Mouse (Mus musculus) heart, embryonic 15.5 days (tissue): ENCODE results near the gene Yeats2. TPM values are rescaled to one million over a fixed set of nuclear protein-coding genes. Genes with fewer than 3 reads are reported as not detected.

Source experiments
- ATAC-seq: fragments of 200-750 bp; cut with Nextera tagmentation; replicated peaks from 2 replicates; pipeline ENCODE4 v1.8.0; 2017; ENCODE audit warnings: low read depth, moderate TSS enrichment; ENCODE audit not compliant: insufficient number of reproducible peaks, insufficient read depth, low FRiP score
- H3K27ac ChIP-seq: fragments of 300-500 bp; sonication (generic); 2 replicates; pipeline ENCODE4 v1.5.1; 2015; ENCODE audit warnings: mild to moderate bottlenecking, inconsistent platforms
- H3K27me3 ChIP-seq: fragments of 300-500 bp; sonication (generic); 2 replicates; pipeline ENCODE4 v1.6.1; 2015; ENCODE audit warnings: inconsistent platforms
- H3K36me3 ChIP-seq: fragments of 300-500 bp; sonication (generic); 2 replicates; pipeline ENCODE4 v1.6.1; 2015; ENCODE audit warnings: mild to moderate bottlenecking, inconsistent platforms
- H3K4me1 ChIP-seq: fragments of 300-500 bp; sonication (generic); replicated peaks from 2 replicates; pipeline ENCODE4 v1.6.1; 2015; ENCODE audit warnings: inconsistent platforms
- H3K4me2 ChIP-seq: fragments of 300-500 bp; sonication (generic); 2 replicates; pipeline ENCODE4 v1.6.1; 2015; ENCODE audit warnings: inconsistent platforms, mild to moderate bottlenecking, moderate library complexity
- H3K4me3 ChIP-seq: fragments of 300-500 bp; sonication (generic); 2 replicates; pipeline ENCODE4 v1.5.1; 2015; ENCODE audit warnings: mild to moderate bottlenecking, inconsistent platforms
- H3K9ac ChIP-seq: fragments of 300-500 bp; sonication (generic); 2 replicates; pipeline ENCODE4 v1.6.1; 2015; ENCODE audit warnings: mild to moderate bottlenecking, inconsistent platforms
- H3K9me3 ChIP-seq: fragments of 300-500 bp; sonication (generic); replicated peaks from 2 replicates; pipeline ENCODE4 v1.6.1; 2016; ENCODE audit warnings: inconsistent platforms
- WGBS: fragments of 180-500 bp; shearing (Covaris S2); methylation state at CpG from one replicate; pipeline ENCODE4 v1.1.7; 2015; ENCODE audit warnings: mixed read lengths; 5-methylcytosine and 5-hydroxymethylcytosine counted together
- polyA plus RNA-seq: library from polyadenylated mRNA; unstranded; fragments of >200 nt; fragmentation: Nextera tagmentation; extraction: Ambion mirVana; gene quantifications from 2 replicates; pipeline ENCODE4 v1.2.1, GENCODE M21; 2015

The Yeats2 gene
- polyA plus RNA-seq, 1 experiment from 2014 or later: 13.9 TPM

DNA sequence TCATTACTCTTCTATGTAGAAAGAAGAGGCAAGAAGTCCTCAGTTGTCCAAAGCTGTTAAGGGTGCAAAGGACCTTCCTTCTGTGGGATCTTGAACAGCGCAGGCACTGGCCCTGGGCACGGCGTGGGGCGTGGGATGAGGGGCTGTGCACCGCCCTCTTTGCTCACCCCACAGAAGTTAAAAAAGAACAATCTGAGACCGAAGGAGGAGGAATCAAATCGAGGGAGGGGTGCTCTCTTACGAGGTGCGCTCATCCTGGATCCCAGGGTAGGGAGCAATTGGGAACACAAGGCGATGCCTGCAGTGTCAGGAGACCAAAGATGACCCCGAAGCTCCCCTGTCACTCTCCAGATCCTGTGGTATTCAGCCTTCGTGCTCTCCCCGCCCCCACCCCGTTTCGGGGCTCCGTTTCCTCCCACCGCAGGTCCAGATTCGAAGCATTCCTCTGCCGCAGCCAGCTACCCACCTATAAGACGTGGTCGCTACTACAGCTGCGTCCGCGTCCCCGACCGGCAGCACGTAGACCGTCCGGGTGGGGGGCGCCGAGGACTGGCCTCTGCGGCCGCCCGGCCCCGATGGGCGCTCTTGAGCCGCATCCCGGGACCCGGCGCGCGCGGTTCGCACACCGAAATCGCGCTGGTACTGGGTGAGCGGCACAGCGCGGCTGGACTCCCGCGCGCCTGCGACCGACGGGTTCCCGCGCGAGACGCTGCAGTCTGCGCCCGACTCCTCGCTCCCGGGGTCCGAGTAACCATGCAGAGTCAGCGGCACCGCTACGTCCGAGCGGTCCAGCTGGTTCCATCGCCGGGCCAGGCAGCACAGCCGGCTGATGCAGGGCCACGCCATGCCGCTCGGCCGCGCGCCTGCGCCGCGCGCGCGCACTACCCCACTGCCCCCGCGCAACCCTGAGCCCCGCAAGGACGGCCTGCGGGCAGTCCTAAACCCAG lies 99.9 kb downstream of the Yeats2 start, which contains the start of gene Map6d1:
TSS of gene Map6d1 (minus strand) at position 891 of the 947 bp plus-strand sequence.
- Histone ChIP-seq H3K4me3 (peak within 1 kb of the TSS; percentile 64), H3K27ac (no peak within 1 kb of the TSS), H3K4me1 (peaks cover 9% of the 10 kb centered on the region), H3K36me3 (no peaks in the 10 kb centered on the region), H3K27me3 (peaks cover 13% of the 10 kb centered on the region), H3K4me2 (peak within 1 kb of the TSS; percentile 92), H3K9ac (peak within 1 kb of the TSS; percentile 58), H3K9me3 (no peaks in the 10 kb centered on the region)
- peak; percentile 71 for ATAC-seq
- WGBS: under 1% methylated on average over 90 of the region's 90 CpGs

DNA sequence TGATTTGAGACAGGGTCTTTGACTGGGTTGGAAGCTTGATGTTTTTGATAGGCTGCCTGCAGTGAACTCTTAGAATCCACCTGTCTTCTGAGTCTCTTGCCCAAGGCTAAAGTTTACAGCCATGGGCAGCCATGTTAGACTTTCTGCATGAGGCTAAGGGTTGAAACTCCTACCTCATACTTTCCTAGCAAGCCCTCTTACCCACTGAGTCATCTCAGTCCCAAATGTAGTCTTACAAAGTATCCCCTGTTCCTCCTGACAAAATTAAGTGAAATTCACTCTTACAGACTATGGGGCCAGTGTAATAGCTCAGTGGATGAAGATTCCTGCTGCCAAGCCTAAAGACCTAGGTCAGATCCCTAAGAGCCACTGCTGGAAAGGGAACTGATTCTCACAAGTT lies 106.2 kb downstream of the Yeats2 start:
- H3K36me3 ChIP-seq: no peaks in the 10 kb centered on the region
- ATAC-seq: no peak
- no peak overlapping the region for H3K4me3 ChIP-seq
- H3K9ac ChIP-seq: no peak overlapping the region
- no peaks in the 10 kb centered on the region for H3K9me3 ChIP-seq
- no peaks in the 10 kb centered on the region for H3K4me1 ChIP-seq
- H3K4me2 ChIP-seq: no peak overlapping the region
- H3K27ac ChIP-seq: no peak overlapping the region
- H3K27me3 ChIP-seq: no peaks in the 10 kb centered on the region

GRCm38 (mm10) chr16:20248442-20249174 lies 107.7 kb downstream of the Yeats2 start:
- H3K9me3 ChIP-seq: no peaks in the 10 kb centered on the region
- H3K4me3 ChIP-seq: no peak overlapping the region
- H3K4me1 ChIP-seq: no peaks in the 10 kb centered on the region
- WGBS: 76% methylated on average over 9 of the region's 9 CpGs
- ATAC-seq: no peak
- H3K36me3 ChIP-seq: no peaks in the 10 kb centered on the region
- H3K27ac ChIP-seq: no peak overlapping the region
- H3K27me3 ChIP-seq: no peaks in the 10 kb centered on the region
- H3K9ac ChIP-seq: no peak overlapping the region
- no peak overlapping the region for H3K4me2 ChIP-seq

GRCm38 (mm10) chr16:20257926-20258325 lies 117.1 kb downstream of the Yeats2 start:
- H3K9ac ChIP-seq: no peak overlapping the region
- H3K4me2 ChIP-seq: no peak overlapping the region
- no peak overlapping the region for H3K4me3 ChIP-seq
- 73% methylated on average over 5 of the region's 5 CpGs for WGBS
- H3K27ac ChIP-seq: no peak overlapping the region
- H3K4me1 ChIP-seq: no peaks in the 10 kb centered on the region
- no peaks in the 10 kb centered on the region for H3K36me3 ChIP-seq
- H3K9me3 ChIP-seq: no peaks in the 10 kb centered on the region
- H3K27me3 ChIP-seq: no peaks in the 10 kb centered on the region
- no peak for ATAC-seq

DNA sequence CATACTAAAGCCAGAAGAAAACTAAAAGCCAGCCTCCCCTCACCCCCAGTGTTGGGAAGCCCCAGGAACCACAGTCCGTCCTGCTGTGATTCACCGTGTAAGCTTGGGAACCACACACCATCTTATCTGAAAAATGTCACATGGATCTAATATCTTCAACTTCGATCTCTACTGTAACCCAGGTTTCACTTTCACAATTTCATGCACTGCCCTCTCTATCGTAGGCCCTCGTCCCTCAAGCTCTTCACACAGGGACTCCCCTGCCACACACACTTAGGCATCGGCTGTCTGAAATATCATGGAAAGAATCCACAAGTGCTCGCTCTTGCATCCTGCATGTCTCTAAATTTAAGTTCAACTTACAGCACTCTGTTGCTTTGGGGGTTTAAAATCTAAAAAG lies 124.2 kb downstream of the Yeats2 start:
- no peak overlapping the region for H3K27ac ChIP-seq
- H3K4me3 ChIP-seq: no peak overlapping the region
- no peaks in the 10 kb centered on the region for H3K36me3 ChIP-seq
- H3K4me1 ChIP-seq: no peaks in the 10 kb centered on the region
- no peaks in the 10 kb centered on the region for H3K9me3 ChIP-seq
- ATAC-seq: no peak
- 43% methylated on average over 7 of the region's 7 CpGs for WGBS
- no peak overlapping the region for H3K4me2 ChIP-seq
- no peak overlapping the region for H3K9ac ChIP-seq
- no peaks in the 10 kb centered on the region for H3K27me3 ChIP-seq

DNA sequence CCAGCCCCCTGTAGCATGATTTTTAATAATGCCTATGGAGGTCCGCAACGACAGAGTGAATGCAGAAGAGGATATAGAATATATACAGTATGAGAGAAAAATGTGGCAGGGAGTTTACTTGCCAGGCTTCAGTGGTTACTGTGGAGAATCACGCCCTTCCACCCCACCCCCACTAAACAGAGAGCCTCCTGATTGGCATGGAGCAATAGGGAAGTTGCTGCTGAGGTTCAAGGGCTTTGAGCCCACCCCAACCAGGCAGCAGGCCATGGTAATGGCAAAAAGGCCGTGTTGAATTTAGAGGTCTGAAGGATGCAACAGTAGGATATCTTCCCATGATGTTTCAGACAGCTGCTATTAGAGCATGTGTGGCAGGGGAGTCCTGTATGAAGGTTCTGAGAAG lies 130.5 kb downstream of the Yeats2 start:
- no peaks in the 10 kb centered on the region for H3K27me3 ChIP-seq
- H3K36me3 ChIP-seq: no peaks in the 10 kb centered on the region
- H3K4me2 ChIP-seq: no peak overlapping the region
- no peak overlapping the region for H3K4me3 ChIP-seq
- H3K9me3 ChIP-seq: no peaks in the 10 kb centered on the region
- peaks cover 4% of the 10 kb centered on the region; the same call in 1 of the 2 replicates for H3K4me1 ChIP-seq
- 82% methylated on average over 4 of the region's 4 CpGs for WGBS
- ATAC-seq: no peak
- no peak overlapping the region for H3K9ac ChIP-seq
- H3K27ac ChIP-seq: no peak overlapping the region

DNA sequence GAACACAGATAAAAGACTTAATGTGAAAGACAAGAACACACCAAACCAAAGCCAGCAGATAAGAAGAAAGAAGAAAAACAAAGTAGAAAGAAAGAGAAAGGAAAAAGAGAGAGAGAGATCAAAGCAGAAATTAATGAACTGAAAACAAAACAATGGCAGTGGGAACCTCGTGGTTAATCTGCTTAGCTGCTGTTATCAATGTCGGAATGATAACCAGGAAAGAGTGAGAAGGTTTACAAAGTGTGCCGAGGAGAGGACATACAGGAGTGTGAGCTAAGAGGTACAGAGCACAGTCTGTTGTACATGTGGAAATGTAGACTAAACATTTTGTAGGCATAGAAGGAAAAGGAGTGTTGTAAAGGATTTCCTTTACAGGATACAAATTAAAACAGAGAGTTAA lies 132.1 kb downstream of the Yeats2 start:
- Histone ChIP-seq H3K4me2 (no peak overlapping the region), H3K4me1 (peaks cover 4% of the 10 kb centered on the region; the same call in 1 of the 2 replicates), H3K27me3 (no peaks in the 10 kb centered on the region), H3K9me3 (no peaks in the 10 kb centered on the region), H3K9ac (no peak overlapping the region), H3K36me3 (peaks cover under 1% of the 10 kb centered on the region; the same call in 1 of the 2 replicates), H3K27ac (no peak overlapping the region), H3K4me3 (no peak overlapping the region)
- WGBS: 15% methylated on average over 3 of the region's 3 CpGs
- ATAC-seq: no peak

DNA sequence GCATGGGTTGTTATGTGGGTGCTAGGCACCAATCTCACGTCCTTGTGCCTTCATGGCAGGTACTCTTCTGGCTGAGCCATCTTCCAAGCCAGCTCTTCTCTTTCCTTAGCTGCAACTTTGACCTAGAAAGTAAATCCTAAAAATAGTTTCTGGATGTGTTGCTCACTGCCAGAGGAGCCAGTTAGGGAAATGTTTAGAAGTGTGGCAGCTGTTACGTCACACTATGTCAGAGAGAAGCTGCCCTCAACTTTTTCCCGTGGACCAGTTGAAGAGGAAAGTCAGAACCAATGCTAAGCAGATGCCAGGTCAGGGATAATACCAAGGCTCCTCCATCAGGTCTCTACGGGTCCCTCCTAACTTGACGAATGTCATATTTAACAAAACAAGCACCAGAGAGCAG lies 138.5 kb downstream of the Yeats2 start:
- no peak for ATAC-seq
- 74% methylated on average over 5 of the region's 5 CpGs for WGBS
- no peaks in the 10 kb centered on the region for H3K9me3 ChIP-seq
- H3K4me2 ChIP-seq: no peak overlapping the region
- H3K4me3 ChIP-seq: no peak overlapping the region
- no peak overlapping the region for H3K9ac ChIP-seq
- peaks cover 4% of the 10 kb centered on the region for H3K4me1 ChIP-seq
- peaks cover 53% of the 10 kb centered on the region for H3K36me3 ChIP-seq
- no peaks in the 10 kb centered on the region for H3K27me3 ChIP-seq
- H3K27ac ChIP-seq: no peak overlapping the region

- Histone ChIP-seq H3K4me3 (no peak overlapping the region), H3K27ac (no peak overlapping the region), H3K4me2 (no peak overlapping the region), H3K9ac (no peak overlapping the region), H3K36me3 (peaks cover 60% of the 10 kb centered on the region), H3K4me1 (peaks cover 4% of the 10 kb centered on the region), H3K27me3 (no peaks in the 10 kb centered on the region), H3K9me3 (no peaks in the 10 kb centered on the region)
- 74% methylated on average over 4 of the region's 4 CpGs for WGBS
- no peak for ATAC-seq
These were observed 139.4 kb downstream of the Yeats2 start for GRCm38 (mm10) chr16:20280238-20280637.
